Mouse (Mus musculus) erythroblast, embryonic 14.5 days (primary cell): ENCODE data around the gene Tsga10ip. TPM values are rescaled to one million over a fixed set of nuclear protein-coding genes. Genes with fewer than 3 reads are reported as not detected.
A peak's percentile ranks its signal among the peaks of the same experiment; 100 is the strongest.

Experiments
- H3K27me3 ChIP-seq: 2 replicates; pipeline ENCODE4 v1.6.1; 2012; ENCODE audit warnings: inconsistent platforms; ENCODE audit not compliant: control insufficient read depth
- H3K36me3 ChIP-seq: 2 replicates; pipeline ENCODE4 v1.6.1; 2012; ENCODE audit warnings: mild to moderate bottlenecking, inconsistent platforms; ENCODE audit not compliant: control insufficient read depth
- H3K4me1 ChIP-seq: 2 replicates; pipeline ENCODE4 v1.6.1; 2012; ENCODE audit warnings: inconsistent platforms; ENCODE audit not compliant: control insufficient read depth
- H3K4me3 ChIP-seq: replicated peaks from 2 replicates; pipeline ENCODE3; 2012; ENCODE audit warnings: moderate library complexity, mild to moderate bottlenecking, inconsistent platforms
- H3K9me3 ChIP-seq: 2 replicates; pipeline ENCODE4 v1.6.1; 2012; ENCODE audit warnings: low read length, inconsistent platforms, mixed read lengths; ENCODE audit not compliant: control insufficient read depth
- GATA1 ChIP-seq: IDR thresholded peaks from 2 replicates; pipeline ENCODE4 v1.6.1; 2012; ENCODE audit warnings: low read length, inconsistent platforms, mixed read lengths
- TAL1 ChIP-seq: IDR thresholded peaks from 3 replicates; pipeline ENCODE4 v1.6.1; 2012; ENCODE audit warnings: low read length, inconsistent platforms, mixed read lengths
- polyA plus RNA-seq: library from polyadenylated mRNA; stranded (reverse); fragments of >175 nt; gene quantifications from 2 replicates; pipeline ENCODE4 v1.2.3, GENCODE M21; 2012

The Tsga10ip gene
- polyA plus RNA-seq, 1 experiment, result not detected

DNA sequence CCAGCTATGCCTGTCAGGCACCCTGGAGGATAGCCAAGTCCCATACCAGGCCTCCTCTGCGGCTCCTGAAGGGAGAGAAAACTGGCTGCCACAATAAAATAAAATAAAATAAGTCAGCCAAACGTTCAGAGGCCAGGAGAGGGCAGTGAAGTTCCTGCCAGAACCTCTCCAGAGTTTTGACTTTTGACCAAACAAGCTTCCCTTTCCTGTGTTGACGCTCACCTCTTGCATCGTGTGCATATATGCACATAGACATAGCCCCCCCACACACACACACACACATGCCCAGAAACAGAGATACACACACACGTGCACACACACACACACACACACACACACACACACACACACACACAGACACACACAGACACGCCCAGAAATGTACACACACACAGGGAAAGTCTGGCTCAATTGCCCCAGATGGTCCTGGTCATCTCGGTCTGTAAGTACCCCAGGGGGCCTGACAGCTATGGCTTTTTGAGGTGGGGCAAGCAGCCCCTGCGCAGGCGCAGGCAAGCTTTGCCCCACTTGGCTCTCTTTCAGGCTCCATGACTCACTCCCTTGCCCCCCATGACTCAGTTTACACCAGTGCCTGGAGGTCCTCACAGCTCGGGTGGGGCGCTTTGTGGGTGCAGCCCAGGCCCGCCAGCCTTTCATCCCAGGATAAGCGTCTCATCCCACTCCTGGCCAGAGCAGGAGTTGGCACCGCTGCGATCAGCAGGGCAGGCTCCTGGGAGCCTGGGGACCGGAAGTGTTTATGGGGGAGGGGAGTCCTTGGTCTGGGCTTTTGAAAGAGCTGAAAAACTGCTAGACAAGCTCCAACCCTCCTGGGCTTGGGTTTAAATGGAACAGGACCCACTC is 30.9 kb upstream of the Tsga10ip start:
- Histone ChIP-seq H3K4me1 (peaks cover 11% of the 10 kb centered on the region), H3K4me3 (peak overlapping the region; percentile 45), H3K36me3 (no peaks in the 10 kb centered on the region), H3K27me3 (peaks cover 16% of the 10 kb centered on the region), H3K9me3 (no peaks in the 10 kb centered on the region)
- no peak for TF ChIP-seq TAL1
- no peak for TF ChIP-seq GATA1

- Histone ChIP-seq H3K4me3 (no peak overlapping the region), H3K9me3 (no peaks in the 10 kb centered on the region), H3K36me3 (peaks cover 5% of the 10 kb centered on the region), H3K27me3 (peaks cover 13% of the 10 kb centered on the region), H3K4me1 (peaks cover 12% of the 10 kb centered on the region)
- TF ChIP-seq GATA1, result no peak
- TF ChIP-seq TAL1, result no peak
Observed at GRCm38 (mm10) chr19:5431911-5432464, 29.7 kb upstream of the Tsga10ip start.

- TF ChIP-seq TAL1 (no peak), GATA1 (no peak)
- H3K4me1 ChIP-seq, result peaks cover 28% of the 10 kb centered on the region
Observed at GRCm38 (mm10) chr19:5430408-5430807, 28.1 kb upstream of the Tsga10ip start.

DNA sequence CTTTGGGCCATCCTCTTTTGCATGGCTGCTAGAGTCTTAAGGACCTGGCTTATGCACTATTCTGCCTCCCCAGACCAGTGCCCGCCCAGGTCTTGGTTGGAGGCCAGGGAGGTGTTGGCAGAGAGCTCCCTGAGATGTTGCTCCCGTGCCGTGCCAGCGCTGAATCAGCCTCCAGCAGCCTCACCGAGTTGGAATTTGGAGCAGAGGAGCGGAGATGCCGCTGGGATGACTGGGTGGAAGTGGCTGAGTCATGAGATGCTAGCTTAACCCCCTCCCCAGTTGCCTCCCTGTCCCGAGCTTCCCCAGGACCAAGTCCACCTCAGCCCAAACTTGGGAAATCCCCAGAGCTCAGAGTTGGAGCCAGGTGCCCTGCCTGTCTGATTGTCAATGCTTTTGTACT is 27.5 kb upstream of the Tsga10ip start:
- Histone ChIP-seq H3K27me3 (peaks cover 7% of the 10 kb centered on the region), H3K4me1 (peaks cover 30% of the 10 kb centered on the region), H3K4me3 (no peak overlapping the region), H3K36me3 (peaks cover 17% of the 10 kb centered on the region), H3K9me3 (no peaks in the 10 kb centered on the region)
- TF ChIP-seq TAL1, result no peak
- no peak for TF ChIP-seq GATA1

More at GRCm38 (mm10) chr19:5430408-5430807, 28.1 kb upstream of the Tsga10ip start:
- H3K4me3 ChIP-seq, result no peak overlapping the region
- H3K27me3 ChIP-seq, result peaks cover 10% of the 10 kb centered on the region
- H3K36me3 ChIP-seq, result peaks cover 17% of the 10 kb centered on the region
- no peaks in the 10 kb centered on the region for H3K9me3 ChIP-seq

DNA sequence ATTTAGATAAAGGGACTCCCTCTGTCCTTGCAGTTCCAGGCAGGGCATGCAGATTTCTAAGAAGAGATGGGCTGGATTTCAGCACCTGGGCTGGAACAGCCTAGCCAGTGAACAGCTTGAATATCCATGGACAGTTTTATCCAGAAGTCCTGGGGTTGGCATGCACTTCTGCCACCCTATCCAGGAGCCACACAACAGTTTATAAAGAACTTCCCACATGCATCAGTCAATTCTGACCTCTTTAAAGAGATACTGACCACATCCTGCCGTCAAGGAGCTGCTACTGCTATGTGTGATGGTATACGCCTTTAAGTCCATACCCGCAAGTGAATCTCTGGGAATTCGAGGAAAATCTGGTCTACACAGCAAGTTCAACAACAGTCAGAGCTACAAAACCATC is 26.9 kb upstream of the Tsga10ip start:
- Histone ChIP-seq H3K4me1 (peaks cover 33% of the 10 kb centered on the region), H3K36me3 (peaks cover 17% of the 10 kb centered on the region)

DNA sequence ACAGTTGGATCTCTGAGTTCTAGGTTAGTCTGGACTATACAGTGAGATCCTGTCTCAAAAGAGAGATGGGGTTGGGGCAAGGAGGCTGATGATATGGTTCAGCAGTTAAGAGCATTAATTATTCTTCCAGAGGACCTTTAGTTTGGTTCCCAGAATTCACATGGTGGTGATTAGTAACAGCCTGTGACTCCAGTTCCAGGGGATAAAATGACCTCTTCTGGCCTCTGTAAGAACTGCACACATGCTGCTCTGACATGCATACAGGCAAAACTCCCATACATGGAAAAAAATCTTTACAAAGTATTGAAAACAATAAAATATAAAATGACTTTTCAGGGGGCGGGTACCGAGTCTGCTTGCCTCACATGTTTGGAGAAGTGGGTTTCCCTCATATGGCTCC is 25.8 kb upstream of the Tsga10ip start:
- Histone ChIP-seq H3K4me1 (peaks cover 33% of the 10 kb centered on the region), H3K9me3 (no peaks in the 10 kb centered on the region), H3K36me3 (peaks cover 23% of the 10 kb centered on the region), H3K27me3 (no peaks in the 10 kb centered on the region), H3K4me3 (no peak overlapping the region)
- TF ChIP-seq TAL1 (no peak), GATA1 (no peak)

More for the DNA sequence above, 26.9 kb upstream of the Tsga10ip start:
- H3K27me3 ChIP-seq, result peaks cover 3% of the 10 kb centered on the region
- no peak overlapping the region for H3K4me3 ChIP-seq
- no peaks in the 10 kb centered on the region for H3K9me3 ChIP-seq
- TF ChIP-seq GATA1, result no peak
- TF ChIP-seq TAL1, result no peak

GRCm38 (mm10) chr19:5426640-5427290 is 24.4 kb upstream of the Tsga10ip start:
- Histone ChIP-seq H3K4me1 (peaks cover 37% of the 10 kb centered on the region), H3K36me3 (peaks cover 34% of the 10 kb centered on the region), H3K9me3 (no peaks in the 10 kb centered on the region), H3K4me3 (no peak overlapping the region), H3K27me3 (no peaks in the 10 kb centered on the region)
- no peak for TF ChIP-seq GATA1
- TF ChIP-seq TAL1, result no peak

DNA sequence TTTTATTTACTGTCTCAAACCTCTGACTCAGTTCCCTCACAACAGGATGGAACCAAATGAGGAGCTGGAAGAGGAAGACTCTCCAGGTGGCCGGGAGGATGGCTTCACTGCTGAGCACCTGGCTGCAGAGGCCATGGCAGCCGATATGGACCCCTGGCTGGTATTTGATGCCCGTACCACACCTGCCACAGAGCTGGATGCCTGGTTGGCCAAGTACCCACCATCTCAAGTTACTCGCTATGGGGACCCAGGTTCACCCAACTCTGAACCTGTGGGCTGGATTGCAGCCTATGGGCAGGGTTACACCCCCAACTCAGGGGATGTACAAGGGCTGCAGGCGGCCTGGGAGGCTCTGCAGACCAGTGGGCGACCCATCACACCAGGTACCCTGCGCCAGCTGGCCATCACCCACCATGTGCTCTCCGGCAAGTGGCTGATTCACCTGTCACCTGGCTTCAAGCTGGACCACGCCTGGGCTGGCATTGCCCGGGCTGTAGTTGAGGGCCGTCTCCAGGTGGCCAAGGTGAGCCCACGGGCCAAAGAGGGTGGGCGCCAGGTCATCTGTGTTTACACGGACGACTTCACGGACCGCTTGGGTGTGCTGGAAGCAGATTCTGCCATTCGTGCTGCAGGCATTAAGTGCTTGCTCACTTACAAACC is 23.7 kb upstream of the Tsga10ip start:
- Histone ChIP-seq H3K27me3 (no peaks in the 10 kb centered on the region), H3K4me3 (peak overlapping the region; percentile 89), H3K36me3 (peaks cover 36% of the 10 kb centered on the region), H3K4me1 (peaks cover 38% of the 10 kb centered on the region), H3K9me3 (no peaks in the 10 kb centered on the region)
- TF ChIP-seq GATA1, result no peak
- no peak for TF ChIP-seq TAL1
